Mouse (Mus musculus): ENCODE measurements around the gene Med28. TPM values are rescaled to one million over a fixed set of nuclear protein-coding genes. Genes with fewer than 3 reads are reported as not detected.
A peak's percentile ranks its signal among the peaks of the same experiment; 100 is the strongest.

Med28 gene
- total and polyA plus RNA-seq, 3 experiments: 177 to 195 TPM; not detected in 1

DNA sequence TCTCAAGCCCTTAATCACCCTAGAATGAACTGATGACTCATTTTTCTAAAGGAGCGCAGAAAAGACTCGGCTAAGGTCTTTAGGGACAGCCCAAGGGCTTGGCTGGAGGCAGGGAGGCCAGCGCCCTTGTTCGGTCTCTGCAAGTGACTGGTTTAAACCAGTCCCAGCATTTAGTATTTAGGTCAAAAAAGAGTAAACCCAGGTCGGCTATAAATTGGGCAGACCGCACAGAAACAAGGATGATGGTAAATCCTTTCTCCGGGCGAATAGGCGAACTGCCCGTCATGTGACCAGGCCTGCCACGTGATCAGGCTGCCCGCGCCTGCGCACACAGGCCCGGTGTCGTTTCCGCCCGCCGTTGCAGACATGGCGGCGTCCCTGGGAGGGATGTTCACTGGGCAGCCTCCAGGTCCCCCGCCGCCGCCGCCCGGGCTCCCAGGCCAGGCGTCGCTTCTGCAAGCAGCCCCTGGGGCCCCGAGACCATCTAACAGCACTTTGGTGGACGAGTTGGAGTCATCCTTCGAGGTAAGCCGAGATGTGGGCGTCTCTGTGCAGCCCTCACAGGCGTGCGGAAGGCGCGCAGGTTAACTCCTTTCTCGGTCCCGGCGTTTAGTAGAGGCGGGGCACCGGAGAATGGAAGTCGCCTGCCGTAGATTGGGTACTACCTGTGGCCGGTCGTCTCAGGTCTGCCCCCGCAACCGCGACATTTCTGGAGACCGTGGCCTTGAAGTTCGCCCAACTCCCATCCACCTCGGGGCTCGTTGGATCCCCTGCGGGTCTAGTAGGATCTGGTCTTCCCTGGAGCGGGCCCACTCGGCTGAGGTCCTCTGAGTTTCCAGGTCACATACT, at the start of gene Med28 (continued):
- TF ChIP-seq GABPA (IDR thresholded peaks at IDR 0.05; ENCODE audit: low read depth, low read length): no peak
- TF ChIP-seq UBTF (IDR thresholded peaks at IDR 0.05; ENCODE audit: borderline replicate concordance, insufficient read depth, low read depth, low read length): no peak
- TF ChIP-seq CHD2 (IDR thresholded peaks at IDR 0.05; ENCODE audit: low read length): no peak
- TF ChIP-seq KAT2A (conservative IDR thresholded peaks at IDR 0.05; ENCODE audit: low read depth, low read length): peak; percentile 65; the same call in 1 of the 2 replicates
- TF ChIP-seq MYB (IDR thresholded peaks at IDR 0.05; ENCODE audit: low read depth, low read length): peak; percentile 58; the same call in 1 of the 2 replicates

DNA sequence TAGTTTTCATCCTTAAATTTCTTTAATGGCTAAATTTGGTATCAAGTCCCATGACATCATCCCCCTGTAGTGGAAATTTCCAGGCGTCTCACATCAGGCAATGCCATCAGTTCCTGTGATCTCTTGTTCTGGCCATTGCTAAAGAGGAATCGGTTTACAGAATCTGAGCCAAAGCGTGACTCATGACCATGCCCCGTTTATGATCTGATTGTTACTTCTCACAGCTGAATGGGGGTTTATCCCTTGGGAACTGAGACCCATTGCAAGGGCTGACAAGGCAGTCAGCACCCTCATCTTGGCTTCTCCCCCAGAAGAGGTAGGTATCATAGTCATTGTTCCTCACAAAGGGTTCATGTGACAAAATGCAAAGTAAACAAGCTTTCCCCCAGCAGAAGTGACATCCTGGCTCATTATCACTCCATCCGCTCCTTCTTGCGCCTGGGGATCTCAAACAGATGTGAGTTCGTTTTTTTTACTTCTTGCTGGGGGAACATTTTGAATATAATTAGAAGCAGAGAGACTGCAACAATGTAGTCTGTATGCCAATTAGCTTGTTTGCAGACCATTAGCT, 47.1 kb upstream of the Med28 start:
- no peaks in the 10 kb centered on the region for H3K79me2 ChIP-seq (ENCODE audit: control insufficient read depth, insufficient read depth, low read length, poor library complexity)
- H3K4me3 ChIP-seq (ENCODE audit: control insufficient read depth in 1 of 2, insufficient read depth in 1 of 2, low read depth in 2 of 2, low read length in 2 of 2): no peak overlapping the region
- H3K36me3 ChIP-seq (ENCODE audit: control insufficient read depth in 1 of 2, insufficient read depth in 2 of 2, low read length in 2 of 2): no peaks in the 10 kb centered on the region
- DNase-seq (ENCODE audit: low read depth, low spot score): no peak
- TF ChIP-seq ZNF384 (IDR thresholded peaks at IDR 0.05; ENCODE audit: low read depth, low read length) (no peak), KAT2A (conservative IDR thresholded peaks at IDR 0.05; ENCODE audit: low read depth, low read length) (no peak), TBP (IDR thresholded peaks at IDR 0.05; ENCODE audit: low read depth, low read length) (no peak), ZKSCAN1 (IDR thresholded peaks at IDR 0.05; ENCODE audit: low read depth, low read length) (no peak), POLR2AphosphoS5 (IDR thresholded peaks at IDR 0.05; ENCODE audit: borderline replicate concordance, low read depth, low read length) (no peak), ETS1 (IDR thresholded peaks at IDR 0.05; ENCODE audit: low read depth, low read length) (no peak), SIN3A (IDR thresholded peaks at IDR 0.05; ENCODE audit: low read length) (no peak), MYC (IDR thresholded peaks at IDR 0.05; ENCODE audit: low read depth, low read length) (no peak), TCF12 (IDR thresholded peaks at IDR 0.05; ENCODE audit: low read depth, low read length) (no peak), USF1 (IDR thresholded peaks at IDR 0.05; ENCODE audit: low read depth, low read length) (no peak), ELF1 (IDR thresholded peaks at IDR 0.05; ENCODE audit: low read depth, low read length) (no peak), MAX (IDR thresholded peaks at IDR 0.05; ENCODE audit: low read length) (no peak), EP300 (IDR thresholded peaks at IDR 0.05; ENCODE audit: low read depth in 1 of 2, low read length in 2 of 2) (no peak), POLR2AphosphoS2 (IDR thresholded peaks at IDR 0.05; ENCODE audit: low read length) (no peak)
- peaks cover 3 to 6% of the 10 kb centered on the region in 2 experiments for H3K27me3 ChIP-seq (ENCODE audit: control insufficient read depth in 1 of 2, insufficient read depth in 2 of 2, low read length in 2 of 2)
- no peaks in the 10 kb centered on the region for H3K4me1 ChIP-seq (ENCODE audit: control insufficient read depth in 1 of 2, insufficient read depth in 2 of 2, low read length in 2 of 2)
- no peak overlapping the region for H3K9ac ChIP-seq (ENCODE audit: control insufficient read depth, low read depth, low read length, poor library complexity, severe bottlenecking)
- no peaks in the 10 kb centered on the region for H3K9me3 ChIP-seq (replicated peaks; ENCODE audit: insufficient read depth, low read length)
- H3K27ac ChIP-seq (ENCODE audit: control insufficient read depth, low read depth, low read length): no peak overlapping the region
